Mouse (Mus musculus) thymus, adult 2 months (tissue): ENCODE measurements around the gene Phlda1. TPM values are rescaled to one million over a fixed set of nuclear protein-coding genes. Genes with fewer than 3 reads are reported as not detected.

ENCODE experiments used
- DNase-seq: peaks from one replicate; pipeline ENCODE4 v3.0.0; 2021
- H3K27ac ChIP-seq: fragments of 200-500 bp; 2 replicates; pipeline ENCODE4 v1.5.1; 2012; ENCODE audit warnings: low read length, control low read depth; ENCODE audit not compliant: control insufficient read depth, insufficient read depth
- H3K27me3 ChIP-seq: fragments of 200-500 bp; 2 replicates; pipeline ENCODE4 v1.6.1; 2012; ENCODE audit warnings: mild to moderate bottlenecking, low read length, moderate library complexity, mixed read lengths; ENCODE audit not compliant: control insufficient read depth, insufficient read depth
- H3K36me3 ChIP-seq: fragments of 200-500 bp; 2 replicates; pipeline ENCODE4 v1.6.1; 2012; ENCODE audit warnings: mild to moderate bottlenecking, low read length, moderate library complexity; ENCODE audit not compliant: control insufficient read depth, insufficient read depth
- H3K4me1 ChIP-seq: fragments of 200-500 bp; replicated peaks from 2 replicates; pipeline ENCODE4 v1.6.1; 2012; ENCODE audit warnings: low read length; ENCODE audit not compliant: control insufficient read depth, insufficient read depth
- H3K4me3 ChIP-seq: fragments of 200-500 bp; 2 replicates; pipeline ENCODE4 v1.5.1; 2012; ENCODE audit warnings: mild to moderate bottlenecking, low read length, control low read depth, moderate library complexity; ENCODE audit not compliant: control insufficient read depth, insufficient read depth
- CTCF ChIP-seq: fragments of 200-500 bp; IDR thresholded peaks from 2 replicates; pipeline ENCODE4 v1.5.1; 2012; ENCODE audit warnings: mild to moderate bottlenecking, control low read depth, low read length, moderate library complexity, borderline replicate concordance; ENCODE audit not compliant: control insufficient read depth, poor library complexity, insufficient read depth; ENCODE audit errors: extremely low read depth
- POLR2A ChIP-seq: fragments of 200-500 bp; IDR thresholded peaks from 2 replicates; pipeline ENCODE4 v1.6.1; 2012; ENCODE audit warnings: mild to moderate bottlenecking, low read length, control low read depth, moderate library complexity; ENCODE audit not compliant: control insufficient read depth, poor library complexity, insufficient read depth; ENCODE audit errors: extremely low read depth
- WGBS: fragments of 180-500 bp; shearing (Covaris S2); methylation state at CpG from one replicate; pipeline ENCODE4 v1.1.7; 2018; 5-methylcytosine and 5-hydroxymethylcytosine counted together
- polyA plus RNA-seq: library from polyadenylated mRNA; depleted of rRNA; stranded (reverse); fragments of >200 nt; gene quantifications from 2 replicates; pipeline ENCODE4 v1.2.3, GENCODE M21; 2012; rRNA removed

The Phlda1 gene
- 14.3 and 24.9 TPM in 2 replicates for polyA plus RNA-seq

GRCm38 (mm10) chr10:111506101-111506925 lies at the start of gene Phlda1:
Gene Phlda1 (plus strand): TSS chr10:111506286.
- Histone ChIP-seq H3K36me3 (no peaks in the 10 kb centered on the region), H3K27me3 (no peaks in the 10 kb centered on the region), H3K27ac (peak within 1 kb of the TSS; percentile 9), H3K4me3 (peak within 1 kb of the TSS; percentile 60), H3K4me1 (peaks cover 25% of the 10 kb centered on the region)
- peak; percentile 93 for DNase-seq
- under 1% methylated on average over 93 of the region's 94 CpGs for WGBS
- TF ChIP-seq POLR2A (no peak), CTCF (no peak)

DNA sequence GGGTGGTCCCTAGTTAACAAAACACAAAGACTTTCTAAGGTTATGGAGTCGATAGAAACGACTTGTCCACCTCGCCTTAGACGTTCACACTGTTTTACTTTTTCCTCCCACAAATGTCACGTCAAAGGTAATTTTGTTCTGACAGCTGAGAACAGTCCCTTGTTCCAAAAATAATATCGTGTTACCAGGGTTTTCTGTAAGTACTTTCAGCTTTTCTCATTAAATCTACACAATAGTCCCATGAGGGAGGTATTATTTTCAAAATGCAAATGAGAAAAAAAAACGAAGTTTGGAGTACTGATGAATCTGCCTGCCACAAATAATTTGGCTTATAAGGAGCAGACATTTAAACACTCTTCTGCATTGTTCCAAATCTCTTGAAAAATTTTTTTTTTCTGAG lies 48.0 kb upstream of the Phlda1 start:
- peaks cover 2% of the 10 kb centered on the region; the same call in 1 of the 2 replicates for H3K4me1 ChIP-seq
- H3K27me3 ChIP-seq = no peaks in the 10 kb centered on the region
- no peak for DNase-seq
- H3K27ac ChIP-seq = no peak overlapping the region
- WGBS = 90% methylated on average over 7 of the region's 7 CpGs
- no peaks in the 10 kb centered on the region for H3K36me3 ChIP-seq
- H3K4me3 ChIP-seq = no peak overlapping the region
- TF ChIP-seq CTCF (no peak), POLR2A (no peak)

DNA sequence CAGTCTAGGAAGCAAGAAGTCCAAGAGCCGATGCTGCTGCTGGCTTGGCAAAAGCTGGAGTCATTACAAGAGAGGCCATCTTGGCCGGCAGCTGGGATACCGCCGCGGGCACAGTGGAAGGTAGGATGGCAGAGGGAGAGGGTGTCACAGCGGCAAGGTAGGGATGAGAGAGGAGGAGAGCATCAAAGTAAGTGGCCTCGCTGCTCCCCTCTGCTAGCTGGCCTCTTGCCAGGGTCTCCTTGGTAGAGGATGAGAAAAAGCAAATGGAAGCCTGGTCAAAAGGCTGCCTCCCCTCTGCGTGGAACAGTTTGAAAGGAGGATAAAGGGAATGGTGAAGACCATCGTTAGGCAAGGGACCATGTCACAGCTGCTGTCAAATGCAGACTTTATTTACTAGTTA lies 47.0 kb upstream of the Phlda1 start:
- Histone ChIP-seq H3K4me3 (no peak overlapping the region), H3K36me3 (no peaks in the 10 kb centered on the region), H3K27ac (no peak overlapping the region), H3K4me1 (peaks cover 2% of the 10 kb centered on the region; the same call in 1 of the 2 replicates), H3K27me3 (no peaks in the 10 kb centered on the region)
- WGBS = 92% methylated on average over 9 of the region's 9 CpGs
- TF ChIP-seq POLR2A (no peak), CTCF (no peak)
- DNase-seq = no peak

DNA sequence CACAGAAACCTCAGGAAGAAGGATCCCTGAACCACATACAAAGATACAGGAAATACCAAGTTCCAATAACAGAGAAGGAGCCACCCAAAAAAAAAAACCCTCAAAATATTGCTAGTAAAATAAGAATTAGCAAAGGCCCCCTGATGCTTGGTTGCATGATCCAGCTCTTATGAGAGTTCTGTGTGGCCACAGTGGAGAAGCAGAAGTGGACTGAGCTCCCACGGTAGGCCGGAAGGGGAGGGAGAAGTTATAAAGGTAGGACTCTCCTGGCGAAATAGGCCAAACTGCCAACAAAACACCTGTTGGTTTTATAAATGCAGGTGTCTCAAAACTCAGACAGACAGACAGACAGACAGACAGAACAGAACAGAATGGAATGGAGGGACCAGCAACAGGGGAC lies 46.2 kb upstream of the Phlda1 start:
- 41% methylated on average over 3 of the region's 3 CpGs for WGBS
- no peak overlapping the region for H3K27ac ChIP-seq
- H3K27me3 ChIP-seq = no peaks in the 10 kb centered on the region
- peaks cover 2% of the 10 kb centered on the region; the same call in 1 of the 2 replicates for H3K4me1 ChIP-seq
- H3K4me3 ChIP-seq = no peak overlapping the region
- no peaks in the 10 kb centered on the region for H3K36me3 ChIP-seq
- no peak for DNase-seq
- TF ChIP-seq POLR2A (no peak), CTCF (no peak)

DNA sequence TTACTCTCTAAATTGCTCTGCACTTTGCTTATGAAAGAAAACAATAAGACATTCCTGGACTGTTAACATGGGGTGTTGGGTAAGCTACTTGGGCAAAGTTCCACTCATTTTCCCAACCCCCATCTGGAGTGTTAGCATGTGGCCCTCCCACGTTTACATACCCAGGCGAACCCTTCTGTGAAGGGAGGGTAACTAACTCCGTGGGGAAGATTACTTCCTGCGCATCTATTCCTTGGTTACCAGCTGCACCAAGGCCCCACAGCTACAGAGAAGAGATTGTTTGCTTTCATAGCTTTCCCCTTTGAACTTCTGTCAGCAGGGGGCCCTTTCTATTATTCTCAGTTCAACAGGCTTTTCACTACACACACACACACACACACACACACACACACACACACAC lies 45.7 kb upstream of the Phlda1 start:
- no peaks in the 10 kb centered on the region for H3K27me3 ChIP-seq
- H3K4me3 ChIP-seq = no peak overlapping the region
- H3K4me1 ChIP-seq = peaks cover 2% of the 10 kb centered on the region; the same call in 1 of the 2 replicates
- H3K27ac ChIP-seq = no peak overlapping the region
- no peaks in the 10 kb centered on the region for H3K36me3 ChIP-seq
- TF ChIP-seq POLR2A (no peak), CTCF (no peak)
- DNase-seq = no peak
- WGBS = 39% methylated on average over 4 of the region's 4 CpGs

GRCm38 (mm10) chr10:111464833-111465232 lies 41.3 kb upstream of the Phlda1 start:
- H3K4me1 ChIP-seq = peaks cover 2% of the 10 kb centered on the region; the same call in 1 of the 2 replicates
- 24% methylated on average over 1 of the region's 1 CpGs for WGBS
- no peak for TF ChIP-seq POLR2A
- no peak for TF ChIP-seq CTCF
- no peak overlapping the region for H3K4me3 ChIP-seq
- H3K36me3 ChIP-seq = no peaks in the 10 kb centered on the region
- DNase-seq = no peak
- no peaks in the 10 kb centered on the region for H3K27me3 ChIP-seq
- no peak overlapping the region for H3K27ac ChIP-seq

GRCm38 (mm10) chr10:111465409-111465808 lies 40.7 kb upstream of the Phlda1 start:
- Histone ChIP-seq H3K4me1 (peaks cover under 1% of the 10 kb centered on the region; the same call in 1 of the 2 replicates), H3K4me3 (no peak overlapping the region), H3K36me3 (no peaks in the 10 kb centered on the region), H3K27me3 (no peaks in the 10 kb centered on the region), H3K27ac (no peak overlapping the region)
- WGBS = 87% methylated on average over 2 of the region's 2 CpGs
- DNase-seq = no peak
- TF ChIP-seq POLR2A (no peak), CTCF (no peak)
